Mouse (Mus musculus) myocyte (in vitro differentiated cells): ENCODE results near the gene Cab39. TPM values are rescaled to one million over a fixed set of nuclear protein-coding genes. Genes with fewer than 3 reads are reported as not detected.
A peak's percentile ranks its signal among the peaks of the same experiment; 100 is the strongest.

ENCODE experiments used
- H3K27me3 ChIP-seq: one replicate; pipeline ENCODE4 v1.6.1; 2011; ENCODE audit not compliant: control insufficient read depth, insufficient read depth, insufficient read length
- H3K36me3 ChIP-seq: one replicate; pipeline ENCODE4 v1.6.1; 2011; ENCODE audit not compliant: control insufficient read depth, insufficient read depth
- H3K4me2 ChIP-seq: one replicate; pipeline ENCODE4 v1.6.1; 2011; ENCODE audit warnings: low read depth, control low read depth
- H3K4me3 ChIP-seq: one replicate; pipeline ENCODE4 v1.5.1; 2011; ENCODE audit warnings: mild to moderate bottlenecking, control low read depth, moderate library complexity
- H3K79me2 ChIP-seq: one replicate; pipeline ENCODE4 v1.6.1; 2011; ENCODE audit not compliant: control insufficient read depth, insufficient read depth
- H3ac ChIP-seq: one replicate; pipeline ENCODE4 v1.6.1; 2011; ENCODE audit not compliant: control insufficient read depth, insufficient read length
- CEBPB ChIP-seq: IDR thresholded peaks from 2 replicates; pipeline ENCODE4 v1.6.1; 2011; ENCODE audit warnings: mild to moderate bottlenecking, moderate library complexity; ENCODE audit not compliant: poor library complexity, insufficient read depth, severe bottlenecking
- E2F4 ChIP-seq: IDR thresholded peaks from one replicate; pipeline ENCODE4 v1.6.1; 2011; ENCODE audit warnings: mild to moderate bottlenecking, control low read depth, moderate library complexity; ENCODE audit not compliant: insufficient read depth
- MAX ChIP-seq: IDR thresholded peaks from one replicate; pipeline ENCODE4 v1.6.1; 2011; ENCODE audit warnings: low read depth, mild to moderate bottlenecking, control low read depth
- MYOD1 ChIP-seq, 3 experiments: IDR thresholded peaks; one replicate each; pipeline ENCODE4 v1.6.1; 2011; ENCODE audit warnings: control low read depth in 2 of 3, low read depth in 2 of 3, mild to moderate bottlenecking in 2 of 3, moderate library complexity in 1 of 3; ENCODE audit not compliant: insufficient read length in 2 of 3, control insufficient read depth in 1 of 3
- MYOG ChIP-seq, 3 experiments: IDR thresholded peaks; one replicate each; pipeline ENCODE4 v1.6.1; 2011; ENCODE audit warnings: control low read depth in 2 of 3, low read depth in 2 of 3, mild to moderate bottlenecking in 2 of 3; ENCODE audit not compliant: insufficient read length in 2 of 3, control insufficient read depth in 1 of 3, insufficient read depth in 1 of 3
- POLR2A ChIP-seq: IDR thresholded peaks from one replicate; pipeline ENCODE4 v1.6.1; 2011; ENCODE audit warnings: low read depth, mild to moderate bottlenecking, control low read depth, moderate library complexity; ENCODE audit not compliant: insufficient read length
- POLR2AphosphoS2 ChIP-seq: IDR thresholded peaks from one replicate; pipeline ENCODE4 v1.6.1; 2011; ENCODE audit warnings: low read depth, control low read depth; ENCODE audit not compliant: insufficient read length
- REST ChIP-seq: IDR thresholded peaks from one replicate; pipeline ENCODE4 v1.6.1; 2011; ENCODE audit warnings: mild to moderate bottlenecking, control low read depth, moderate library complexity; ENCODE audit not compliant: insufficient read depth, insufficient read length
- SRF ChIP-seq: IDR thresholded peaks from one replicate; pipeline ENCODE4 v1.6.1; 2011; ENCODE audit warnings: low read depth; ENCODE audit not compliant: control insufficient read depth, insufficient read length
- TCF12 ChIP-seq: IDR thresholded peaks from one replicate; pipeline ENCODE4 v1.6.1; 2011; ENCODE audit warnings: mild to moderate bottlenecking, control low read depth; ENCODE audit not compliant: poor library complexity, insufficient read depth, severe bottlenecking
- TCF3 ChIP-seq: IDR thresholded peaks from one replicate; pipeline ENCODE4 v1.6.1; 2011; ENCODE audit warnings: low read depth, control low read depth; ENCODE audit not compliant: insufficient read length
- USF1 ChIP-seq: IDR thresholded peaks from one replicate; pipeline ENCODE4 v1.6.1; 2011; ENCODE audit warnings: low read depth, mild to moderate bottlenecking, control low read depth, moderate library complexity
- polyA plus RNA-seq: library from polyadenylated mRNA; unstranded; fragments of >200 nt; fragmentation: generic; extraction: Trizol; gene quantifications from one replicate; pipeline ENCODE4 v1.2.1, GENCODE M21; 2012; ENCODE audit warnings: missing spikeins

Cab39 gene
- polyA plus RNA-seq, 1 experiment = 29.0 TPM

DNA sequence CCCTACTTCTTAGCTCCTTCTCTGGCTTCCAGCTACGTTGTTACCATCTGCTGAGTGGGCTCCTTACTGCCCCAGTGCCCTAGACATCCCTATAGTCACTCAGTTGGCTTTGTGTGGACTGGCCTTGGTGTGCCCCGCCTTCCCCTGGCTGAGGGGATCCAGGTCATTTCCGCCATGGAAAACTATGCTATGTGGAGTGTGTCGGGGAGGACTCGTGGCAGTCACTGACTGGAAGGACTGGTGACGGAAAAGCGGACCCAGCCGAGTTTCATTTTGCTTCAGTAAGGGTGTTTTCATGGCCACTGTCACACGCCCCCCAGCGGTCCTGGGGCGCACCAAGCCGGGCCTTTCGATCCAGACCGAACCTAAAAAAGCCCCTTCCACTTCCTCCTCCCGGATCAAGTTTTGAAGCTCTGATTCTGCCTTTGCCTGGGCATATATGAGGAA is 102.2 kb downstream of the Cab39 start:
- H3K4me2 ChIP-seq = peak overlapping the region; percentile 95
- H3K4me3 ChIP-seq = peak overlapping the region; percentile 89
- no peaks in the 10 kb centered on the region for H3K36me3 ChIP-seq
- peaks cover 6% of the 10 kb centered on the region for H3K79me2 ChIP-seq
- peak overlapping the region; percentile 18 for H3ac ChIP-seq
- H3K27me3 ChIP-seq = no peaks in the 10 kb centered on the region
- TF ChIP-seq REST = no peak
- TF ChIP-seq CEBPB = no peak
- no peak for TF ChIP-seq POLR2AphosphoS2
- TF ChIP-seq MYOD1 (IDR thresholded peaks at IDR 0.05; ENCODE audit: control insufficient read depth in 1 of 3, insufficient read length in 2 of 3, low read depth in 2 of 3) = no peak
- TF ChIP-seq TCF12 = no peak
- no peak for TF ChIP-seq SRF
- TF ChIP-seq E2F4 = no peak
- TF ChIP-seq POLR2A = no peak
- TF ChIP-seq MYOG (IDR thresholded peaks at IDR 0.05; ENCODE audit: control insufficient read depth in 1 of 3, insufficient read depth in 1 of 3, insufficient read length in 2 of 3, low read depth in 2 of 3) = no peak
- TF ChIP-seq MAX = no peak
- TF ChIP-seq USF1 = no peak
- no peak for TF ChIP-seq TCF3

DNA sequence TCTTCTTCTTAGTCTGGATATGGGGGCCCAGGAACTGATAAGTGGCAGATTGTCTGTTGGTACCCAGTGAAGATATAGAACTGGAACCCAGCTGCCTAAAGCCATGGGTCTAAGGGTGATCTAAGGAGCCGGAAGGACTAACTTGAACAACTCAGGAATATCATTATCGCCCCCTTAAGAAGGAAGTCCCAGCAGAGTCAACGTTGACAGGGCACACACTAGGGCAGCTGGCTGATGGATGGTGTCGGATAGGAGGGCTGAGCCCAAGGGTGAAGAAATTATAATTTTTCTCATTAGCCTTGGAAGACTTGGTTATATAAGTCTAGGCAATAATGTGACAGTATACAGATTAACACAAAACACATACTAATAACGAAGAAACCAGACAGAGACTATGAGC is 102.9 kb downstream of the Cab39 start:
- no peaks in the 10 kb centered on the region for H3K36me3 ChIP-seq
- TF ChIP-seq TCF3 (no peak), REST (no peak), MYOG (IDR thresholded peaks at IDR 0.05; ENCODE audit: control insufficient read depth in 1 of 3, insufficient read depth in 1 of 3, insufficient read length in 2 of 3, low read depth in 2 of 3) (no peak), POLR2A (no peak), E2F4 (no peak), MAX (no peak), TCF12 (no peak), SRF (no peak)
- H3K4me3 ChIP-seq = peak overlapping the region; percentile 89
- H3K4me2 ChIP-seq = peak overlapping the region; percentile 95
- no peaks in the 10 kb centered on the region for H3K27me3 ChIP-seq
- no peak overlapping the region for H3ac ChIP-seq
- peaks cover 6% of the 10 kb centered on the region for H3K79me2 ChIP-seq

DNA sequence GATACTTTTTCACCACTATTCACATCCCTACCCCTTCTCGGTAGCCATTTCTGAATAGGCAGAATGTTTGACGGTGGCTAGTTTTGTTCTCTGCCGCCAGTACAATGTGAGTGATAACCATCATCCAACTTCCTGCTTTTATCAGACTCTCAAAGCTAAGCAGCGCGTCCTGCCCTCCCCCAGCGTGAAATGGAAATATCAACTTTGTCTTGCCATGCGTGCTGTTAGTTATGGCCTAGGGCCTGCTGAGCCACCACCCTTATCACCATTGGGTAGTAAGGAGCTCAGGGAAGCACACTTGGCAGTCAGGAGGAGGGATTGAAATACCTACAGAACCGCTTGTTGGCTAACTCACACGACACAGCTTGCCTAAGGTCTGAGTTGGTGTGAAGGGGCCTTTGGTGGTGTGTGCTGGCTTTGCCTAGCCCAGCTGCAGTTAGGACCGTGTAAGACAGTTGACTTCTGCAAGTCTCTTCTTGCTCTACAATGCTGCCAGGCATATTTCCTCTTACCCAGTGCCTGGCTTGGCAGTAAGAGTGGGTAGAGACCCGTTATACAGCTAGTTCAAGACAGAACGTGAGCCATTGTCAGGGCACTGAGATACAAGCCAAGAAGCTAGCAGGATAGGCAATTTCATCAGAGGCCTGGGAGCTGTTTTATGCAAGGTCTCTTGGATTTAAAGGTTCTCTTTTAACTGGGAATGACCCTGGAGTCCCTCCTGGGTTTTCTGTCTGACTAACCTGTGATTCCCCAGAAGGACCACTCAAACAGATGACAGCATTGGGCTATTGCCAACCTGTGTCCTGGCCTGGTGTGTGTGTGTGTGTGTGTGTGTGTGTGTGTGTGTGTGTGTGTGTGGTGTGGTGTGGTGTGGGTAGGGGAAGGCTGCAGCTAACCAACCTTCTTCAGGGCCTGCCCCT is 103.8 kb downstream of the Cab39 start:
- H3K4me2 ChIP-seq = no peak overlapping the region
- H3K36me3 ChIP-seq = no peaks in the 10 kb centered on the region
- peaks cover 6% of the 10 kb centered on the region for H3K79me2 ChIP-seq
- TF ChIP-seq POLR2A = no peak
- no peak for TF ChIP-seq MAX
- no peak for TF ChIP-seq E2F4
- no peak for TF ChIP-seq POLR2AphosphoS2
- no peak for TF ChIP-seq TCF3
- no peak for TF ChIP-seq TCF12
- no peaks in the 10 kb centered on the region for H3K27me3 ChIP-seq
- no peak overlapping the region for H3ac ChIP-seq
- H3K4me3 ChIP-seq = no peak overlapping the region

DNA sequence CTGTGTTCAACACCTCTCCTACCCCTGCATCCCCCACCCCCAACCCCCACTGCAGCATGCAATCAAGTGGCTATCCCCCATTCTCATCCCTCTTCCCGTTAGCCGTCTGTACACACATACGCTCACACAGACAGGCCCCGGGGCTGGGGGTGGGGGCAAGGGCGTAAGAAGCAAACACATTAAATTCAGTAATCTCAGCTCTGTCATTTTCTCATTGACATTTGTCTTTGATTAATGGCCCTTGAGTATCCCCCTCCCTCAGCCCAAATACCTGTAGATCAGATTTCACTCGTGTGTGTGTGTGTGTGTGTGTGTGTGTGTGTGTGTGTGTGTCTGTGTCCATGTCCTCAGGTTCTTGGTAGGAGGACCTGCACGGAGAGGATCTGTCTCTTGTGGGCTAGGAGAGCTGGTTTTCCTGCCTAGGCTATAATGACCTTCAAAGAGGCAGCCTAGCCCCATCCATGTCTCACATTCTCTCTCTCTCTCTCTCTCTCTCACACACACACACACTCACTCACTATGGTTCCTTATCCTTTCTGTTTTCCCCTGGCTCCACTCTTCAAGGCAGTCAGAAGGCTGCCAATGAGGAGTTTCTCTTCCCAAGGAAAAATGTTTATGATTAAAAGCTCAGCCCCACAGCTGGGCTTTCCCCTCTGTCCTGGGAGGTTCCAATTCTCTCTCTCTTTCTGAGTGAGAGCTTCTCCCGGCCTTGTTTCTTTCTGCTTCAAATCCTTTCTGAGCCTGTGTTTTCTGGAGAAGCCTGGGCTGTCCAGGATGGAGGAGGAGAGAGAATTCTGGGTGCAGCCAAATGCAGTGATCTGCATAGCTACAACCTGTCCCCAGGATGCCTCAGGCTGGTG is 104.9 kb downstream of the Cab39 start:
- Histone ChIP-seq H3K4me3 (no peak overlapping the region), H3ac (no peak overlapping the region), H3K4me2 (no peak overlapping the region), H3K27me3 (no peaks in the 10 kb centered on the region), H3K36me3 (no peaks in the 10 kb centered on the region), H3K79me2 (peaks cover 6% of the 10 kb centered on the region)
- TF ChIP-seq USF1 (no peak), MAX (no peak), TCF12 (no peak), TCF3 (no peak), E2F4 (no peak), REST (no peak), POLR2AphosphoS2 (no peak), SRF (no peak), POLR2A (no peak), MYOD1 (IDR thresholded peaks at IDR 0.05; ENCODE audit: control insufficient read depth in 1 of 3, insufficient read length in 2 of 3, low read depth in 2 of 3) (no peak), CEBPB (no peak), MYOG (IDR thresholded peaks at IDR 0.05; ENCODE audit: control insufficient read depth in 1 of 3, insufficient read depth in 1 of 3, insufficient read length in 2 of 3, low read depth in 2 of 3) (no peak)
